Mouse (Mus musculus): ENCODE results near the gene Pde4a. TPM values are rescaled to one million over a fixed set of nuclear protein-coding genes. Genes with fewer than 3 reads are reported as not detected.
A peak's percentile ranks its signal among the peaks of the same experiment; 100 is the strongest.

Gene Pde4a
- polyA plus RNA-seq, 1 experiment from 2014 or later: 7.0 TPM

DNA sequence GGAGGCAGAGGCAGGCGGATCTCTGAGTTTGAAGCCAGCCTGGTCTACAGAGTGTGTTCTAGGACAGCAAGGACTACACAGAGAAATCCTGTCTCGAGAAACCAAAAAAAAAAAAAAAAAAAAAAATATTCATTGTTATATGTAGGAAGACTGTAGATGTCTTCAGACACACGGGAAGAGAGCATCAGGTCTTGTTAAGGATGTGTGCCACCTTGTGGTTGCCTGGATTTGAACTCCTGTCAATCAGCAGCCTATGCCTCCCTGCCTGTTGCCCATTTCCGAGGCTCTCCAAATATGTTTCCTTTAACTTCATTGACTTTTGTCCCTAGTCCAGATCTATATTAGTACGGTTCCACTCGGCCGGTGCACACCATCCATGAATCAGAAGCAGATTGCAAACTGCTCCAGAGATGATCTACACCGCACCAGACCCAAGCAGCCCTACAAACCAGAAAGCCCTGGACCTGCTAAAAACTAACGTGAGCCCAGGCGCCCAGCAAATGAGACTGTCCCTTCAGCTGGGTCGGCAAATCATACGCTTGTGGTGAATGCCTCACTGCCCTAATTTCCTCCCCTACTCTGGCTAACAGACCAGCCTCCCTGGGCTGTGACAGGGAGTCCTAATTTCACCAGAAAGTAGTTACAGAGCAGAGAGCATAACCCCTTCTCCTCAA lies 33.3 kb upstream of the Pde4a start:
- Histone ChIP-seq H3K27me3 (ENCODE audit: control insufficient read depth, insufficient read depth, low read length) (no peaks in the 10 kb centered on the region), H3K36me3 (ENCODE audit: control insufficient read depth, insufficient read depth, low read length) (no peaks in the 10 kb centered on the region), H3K4me3 (ENCODE audit: low read depth, low read length) (no peak overlapping the region), H3K27ac (ENCODE audit: low read depth, low read length) (no peak overlapping the region), H3K4me2 (ENCODE audit: low read depth, low read length, severe bottlenecking) (no peak overlapping the region), H3K4me1 (replicated peaks; ENCODE audit: control insufficient read depth, insufficient read depth, low read length) (peaks cover 3% of the 10 kb centered on the region; the same call in 1 of the 2 replicates), H3K9ac (ENCODE audit: low read length) (no peak overlapping the region), H3K9me3 (ENCODE audit: control insufficient read depth, low read length) (no peaks in the 10 kb centered on the region)
- DNase-seq (ENCODE audit: low spot score) (no peak), ATAC-seq (replicated peaks; ENCODE audit: low FRiP score) (no peak)
- WGBS: 87% methylated on average over 12 of the region's 12 CpGs

DNA sequence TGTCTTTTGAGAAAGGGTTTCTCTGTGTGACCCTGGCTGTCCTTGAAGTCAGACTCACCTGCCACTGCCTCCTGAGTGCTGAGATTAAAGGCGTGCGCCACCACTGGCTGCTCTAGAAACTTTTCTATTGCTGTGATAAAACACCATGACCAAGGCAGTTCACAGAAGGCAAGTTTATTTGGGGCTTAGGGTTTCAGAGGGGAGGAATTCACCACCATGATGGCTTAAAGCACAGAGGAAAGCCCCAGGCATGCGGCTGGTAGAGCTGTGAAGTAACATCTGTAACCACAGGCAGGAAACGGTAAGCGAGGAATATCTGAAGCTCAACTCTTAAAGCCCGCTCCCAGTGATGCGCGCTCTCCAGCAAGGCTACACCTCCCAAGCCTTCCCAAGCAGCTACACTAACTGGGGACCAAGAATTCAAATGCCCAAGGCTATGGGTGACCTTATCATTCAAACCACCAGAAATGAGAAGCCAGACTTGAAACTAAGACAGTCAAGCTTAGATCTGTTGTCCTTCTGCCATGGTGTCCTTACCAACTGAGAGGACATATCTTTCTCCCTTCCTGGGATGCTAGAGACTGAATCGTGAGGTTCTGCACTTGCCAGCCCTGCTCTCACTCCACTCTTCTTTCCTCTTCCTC lies 32.3 kb upstream of the Pde4a start:
- H3K4me3 ChIP-seq (ENCODE audit: low read depth, low read length): no peak overlapping the region
- no peaks in the 10 kb centered on the region for H3K36me3 ChIP-seq (ENCODE audit: control insufficient read depth, insufficient read depth, low read length)
- no peak overlapping the region for H3K27ac ChIP-seq (ENCODE audit: low read depth, low read length)
- no peak for ATAC-seq (replicated peaks; ENCODE audit: low FRiP score)
- DNase-seq (ENCODE audit: low spot score): no peak
- peaks cover 3% of the 10 kb centered on the region; the same call in 1 of the 2 replicates for H3K4me1 ChIP-seq (replicated peaks; ENCODE audit: control insufficient read depth, insufficient read depth, low read length)
- H3K9ac ChIP-seq (ENCODE audit: low read length): no peak overlapping the region
- no peaks in the 10 kb centered on the region for H3K27me3 ChIP-seq (ENCODE audit: control insufficient read depth, insufficient read depth, low read length)
- WGBS: 82% methylated on average over 9 of the region's 9 CpGs
- no peak overlapping the region for H3K4me2 ChIP-seq (ENCODE audit: low read depth, low read length, severe bottlenecking)
- no peaks in the 10 kb centered on the region for H3K9me3 ChIP-seq (ENCODE audit: control insufficient read depth, low read length)

DNA sequence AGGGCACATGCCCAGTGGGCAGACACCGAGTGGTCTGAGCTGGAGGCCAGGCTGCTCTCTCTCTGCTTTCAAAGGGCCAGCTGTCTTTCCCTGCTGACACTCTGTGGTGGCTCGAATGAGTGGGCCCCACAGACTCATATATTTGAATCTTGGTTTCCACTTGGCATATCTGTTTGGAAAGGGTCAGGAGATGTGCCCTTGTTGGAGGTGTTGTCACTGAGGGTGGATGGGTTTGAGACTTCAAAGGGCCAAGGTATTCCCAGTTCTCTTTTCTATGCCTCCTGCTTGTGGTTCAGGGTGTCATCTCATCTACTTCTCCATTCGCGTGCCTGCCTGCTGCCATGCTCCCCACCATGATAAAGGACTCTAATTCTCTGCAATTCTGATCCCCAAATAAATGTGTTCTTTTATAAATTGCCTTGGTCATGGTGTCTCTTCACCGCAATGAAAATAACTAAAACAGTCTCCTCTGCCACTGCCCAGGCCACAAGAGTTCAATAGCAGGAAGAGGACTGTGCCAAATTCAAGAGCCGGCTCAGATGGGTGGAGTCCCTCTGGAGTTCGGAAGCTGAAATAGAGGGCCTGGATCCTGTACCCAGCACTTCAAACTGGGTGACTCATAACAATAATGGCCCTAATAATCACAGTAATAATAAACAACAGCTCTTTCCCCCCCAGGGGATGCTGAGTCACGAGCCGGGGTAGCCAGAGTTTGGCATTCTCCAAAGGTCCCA lies 30.8 kb upstream of the Pde4a start:
- 83% methylated on average over 9 of the region's 9 CpGs for WGBS
- Histone ChIP-seq H3K27me3 (ENCODE audit: control insufficient read depth, insufficient read depth, low read length) (no peaks in the 10 kb centered on the region), H3K4me2 (ENCODE audit: low read depth, low read length, severe bottlenecking) (no peak overlapping the region), H3K9me3 (ENCODE audit: control insufficient read depth, low read length) (no peaks in the 10 kb centered on the region), H3K27ac (ENCODE audit: low read depth, low read length) (no peak overlapping the region), H3K4me1 (replicated peaks; ENCODE audit: control insufficient read depth, insufficient read depth, low read length) (peaks cover 3% of the 10 kb centered on the region; the same call in 1 of the 2 replicates), H3K4me3 (ENCODE audit: low read depth, low read length) (no peak overlapping the region), H3K36me3 (ENCODE audit: control insufficient read depth, insufficient read depth, low read length) (peaks cover 8% of the 10 kb centered on the region), H3K9ac (ENCODE audit: low read length) (no peak overlapping the region)
- ATAC-seq (replicated peaks; ENCODE audit: low FRiP score) (no peak), DNase-seq (ENCODE audit: low spot score) (no peak)

DNA sequence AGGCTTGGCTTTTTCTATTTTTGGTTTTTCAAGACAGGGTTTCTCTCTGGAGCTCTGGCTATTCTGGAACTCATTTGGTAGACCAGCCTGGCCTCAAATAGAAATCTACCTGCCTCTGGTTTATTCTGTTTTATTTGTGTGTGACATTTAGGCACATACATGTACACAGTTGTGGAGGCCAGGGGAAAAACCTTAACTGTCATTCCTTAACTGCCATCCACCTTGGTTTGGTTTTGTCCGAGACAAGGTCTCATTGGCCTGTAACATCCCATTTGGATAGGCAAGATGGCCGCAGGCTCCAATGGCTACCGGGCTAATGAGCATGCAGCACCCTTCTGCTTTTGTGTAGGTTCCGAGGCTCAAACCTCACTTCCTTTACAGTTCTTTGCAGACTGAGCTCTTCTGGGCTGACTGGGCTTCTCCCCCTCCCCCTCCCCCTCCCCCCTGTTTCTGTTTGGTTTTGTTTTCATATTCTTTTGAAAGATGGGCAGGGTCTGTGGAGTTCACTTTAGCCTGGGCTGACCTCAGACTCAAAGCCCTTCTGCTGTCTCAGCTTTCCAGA lies 30.1 kb upstream of the Pde4a start:
- H3K36me3 ChIP-seq (ENCODE audit: control insufficient read depth, insufficient read depth, low read length): peaks cover 12% of the 10 kb centered on the region
- no peak for ATAC-seq (replicated peaks; ENCODE audit: low FRiP score)
- peaks cover 3% of the 10 kb centered on the region; the same call in 1 of the 2 replicates for H3K4me1 ChIP-seq (replicated peaks; ENCODE audit: control insufficient read depth, insufficient read depth, low read length)
- no peak overlapping the region for H3K4me2 ChIP-seq (ENCODE audit: low read depth, low read length, severe bottlenecking)
- H3K9me3 ChIP-seq (ENCODE audit: control insufficient read depth, low read length): no peaks in the 10 kb centered on the region
- no peak for DNase-seq (ENCODE audit: low spot score)
- no peak overlapping the region for H3K27ac ChIP-seq (ENCODE audit: low read depth, low read length)
- no peak overlapping the region for H3K9ac ChIP-seq (ENCODE audit: low read length)
- H3K27me3 ChIP-seq (ENCODE audit: control insufficient read depth, insufficient read depth, low read length): no peaks in the 10 kb centered on the region
- no peak overlapping the region for H3K4me3 ChIP-seq (ENCODE audit: low read depth, low read length)
- 73% methylated on average over 4 of the region's 4 CpGs for WGBS

DNA sequence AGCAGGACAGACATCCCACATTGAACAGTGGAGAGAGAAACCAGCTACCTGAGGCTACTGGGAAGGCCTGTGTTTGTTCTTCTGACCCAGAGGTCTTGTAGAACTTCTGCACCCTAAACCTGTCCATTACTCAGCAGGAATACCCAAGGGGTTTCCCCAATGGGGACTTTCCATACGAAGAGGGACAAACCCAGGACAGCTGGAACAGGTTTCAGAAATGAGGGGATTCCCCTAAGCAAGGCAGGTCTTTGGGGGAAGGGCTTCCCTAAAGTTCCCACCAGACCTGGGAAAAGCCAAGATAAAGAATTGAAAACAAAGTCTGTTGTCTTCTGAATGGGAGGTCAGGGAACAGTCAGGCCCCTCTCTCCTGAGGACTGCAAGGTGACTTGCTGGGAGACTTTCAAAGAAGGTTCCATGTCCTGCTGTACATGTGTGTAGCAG lies 29.6 kb upstream of the Pde4a start:
- no peak overlapping the region for H3K27ac ChIP-seq (ENCODE audit: low read depth, low read length)
- no peaks in the 10 kb centered on the region for H3K4me1 ChIP-seq (replicated peaks; ENCODE audit: control insufficient read depth, insufficient read depth, low read length)
- DNase-seq (ENCODE audit: low spot score) (no peak), ATAC-seq (replicated peaks; ENCODE audit: low FRiP score) (no peak)
- H3K4me3 ChIP-seq (ENCODE audit: low read depth, low read length): no peak overlapping the region
- H3K9ac ChIP-seq (ENCODE audit: low read length): no peak overlapping the region
- no peaks in the 10 kb centered on the region for H3K9me3 ChIP-seq (ENCODE audit: control insufficient read depth, low read length)
- H3K36me3 ChIP-seq (ENCODE audit: control insufficient read depth, insufficient read depth, low read length): peaks cover 15% of the 10 kb centered on the region
- 79% methylated on average over 1 of the region's 1 CpGs for WGBS
- H3K4me2 ChIP-seq (ENCODE audit: low read depth, low read length, severe bottlenecking): no peak overlapping the region
- no peaks in the 10 kb centered on the region for H3K27me3 ChIP-seq (ENCODE audit: control insufficient read depth, insufficient read depth, low read length)

- Histone ChIP-seq H3K9me3 (ENCODE audit: control insufficient read depth, low read length) (no peaks in the 10 kb centered on the region), H3K27ac (ENCODE audit: low read depth, low read length) (no peak overlapping the region), H3K27me3 (ENCODE audit: control insufficient read depth, insufficient read depth, low read length) (no peaks in the 10 kb centered on the region), H3K4me3 (ENCODE audit: low read depth, low read length) (no peak overlapping the region), H3K9ac (ENCODE audit: low read length) (no peak overlapping the region), H3K4me1 (replicated peaks; ENCODE audit: control insufficient read depth, insufficient read depth, low read length) (no peaks in the 10 kb centered on the region), H3K4me2 (ENCODE audit: low read depth, low read length, severe bottlenecking) (no peak overlapping the region), H3K36me3 (ENCODE audit: control insufficient read depth, insufficient read depth, low read length) (peaks cover 16% of the 10 kb centered on the region)
- no peak for ATAC-seq (replicated peaks; ENCODE audit: low FRiP score)
- DNase-seq (ENCODE audit: low spot score): no peak
- 85% methylated on average over 6 of the region's 6 CpGs for WGBS
These were observed 29.1 kb upstream of the Pde4a start for GRCm38 (mm10) chr9:21136401-21136800.

GRCm38 (mm10) chr9:21137229-21137628 lies 28.3 kb upstream of the Pde4a start:
- Histone ChIP-seq H3K9ac (ENCODE audit: low read length) (no peak overlapping the region), H3K4me1 (replicated peaks; ENCODE audit: control insufficient read depth, insufficient read depth, low read length) (no peaks in the 10 kb centered on the region), H3K36me3 (ENCODE audit: control insufficient read depth, insufficient read depth, low read length) (peaks cover 16% of the 10 kb centered on the region), H3K27ac (ENCODE audit: low read depth, low read length) (no peak overlapping the region), H3K4me3 (ENCODE audit: low read depth, low read length) (no peak overlapping the region), H3K27me3 (ENCODE audit: control insufficient read depth, insufficient read depth, low read length) (no peaks in the 10 kb centered on the region), H3K9me3 (ENCODE audit: control insufficient read depth, low read length) (no peaks in the 10 kb centered on the region), H3K4me2 (ENCODE audit: low read depth, low read length, severe bottlenecking) (no peak overlapping the region)
- ATAC-seq (replicated peaks; ENCODE audit: low FRiP score) (no peak), DNase-seq (ENCODE audit: low spot score) (peak; percentile 67)
- WGBS: 44% methylated on average over 3 of the region's 3 CpGs

DNA sequence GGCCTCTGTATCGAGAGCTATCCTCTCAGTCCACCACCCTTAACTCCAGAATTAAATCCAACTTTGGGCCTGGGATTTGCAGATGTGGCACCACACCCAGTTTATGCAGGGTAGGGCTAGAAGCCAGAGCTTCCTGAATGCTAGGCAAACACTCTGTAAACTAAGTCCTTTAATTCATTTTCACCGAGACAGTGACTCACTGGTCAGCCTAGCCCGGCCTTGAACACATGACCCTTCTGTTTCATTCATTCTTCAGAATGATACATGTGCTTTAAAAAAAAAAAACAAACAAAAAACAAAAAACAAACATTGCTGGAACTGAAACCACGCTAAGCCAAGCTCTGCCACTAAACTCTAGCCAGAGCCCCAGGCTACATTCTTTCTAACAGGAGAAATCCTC lies 27.1 kb upstream of the Pde4a start:
- H3K4me3 ChIP-seq (ENCODE audit: low read depth, low read length): no peak overlapping the region
- H3K4me1 ChIP-seq (replicated peaks; ENCODE audit: control insufficient read depth, insufficient read depth, low read length): no peaks in the 10 kb centered on the region
- no peak overlapping the region for H3K4me2 ChIP-seq (ENCODE audit: low read depth, low read length, severe bottlenecking)
- H3K9ac ChIP-seq (ENCODE audit: low read length): no peak overlapping the region
- ATAC-seq (replicated peaks; ENCODE audit: low FRiP score) (no peak), DNase-seq (ENCODE audit: low spot score) (no peak)
- H3K36me3 ChIP-seq (ENCODE audit: control insufficient read depth, insufficient read depth, low read length): peaks cover 19% of the 10 kb centered on the region
- H3K27ac ChIP-seq (ENCODE audit: low read depth, low read length): no peak overlapping the region
- H3K27me3 ChIP-seq (ENCODE audit: control insufficient read depth, insufficient read depth, low read length): no peaks in the 10 kb centered on the region
- WGBS: 87% methylated on average over 4 of the region's 4 CpGs
- no peaks in the 10 kb centered on the region for H3K9me3 ChIP-seq (ENCODE audit: control insufficient read depth, low read length)

All from forebrain, embryonic 11.5 days (tissue).